Mouse (Mus musculus): ENCODE data around the gene Shld2.

The Shld2 gene

DNA sequence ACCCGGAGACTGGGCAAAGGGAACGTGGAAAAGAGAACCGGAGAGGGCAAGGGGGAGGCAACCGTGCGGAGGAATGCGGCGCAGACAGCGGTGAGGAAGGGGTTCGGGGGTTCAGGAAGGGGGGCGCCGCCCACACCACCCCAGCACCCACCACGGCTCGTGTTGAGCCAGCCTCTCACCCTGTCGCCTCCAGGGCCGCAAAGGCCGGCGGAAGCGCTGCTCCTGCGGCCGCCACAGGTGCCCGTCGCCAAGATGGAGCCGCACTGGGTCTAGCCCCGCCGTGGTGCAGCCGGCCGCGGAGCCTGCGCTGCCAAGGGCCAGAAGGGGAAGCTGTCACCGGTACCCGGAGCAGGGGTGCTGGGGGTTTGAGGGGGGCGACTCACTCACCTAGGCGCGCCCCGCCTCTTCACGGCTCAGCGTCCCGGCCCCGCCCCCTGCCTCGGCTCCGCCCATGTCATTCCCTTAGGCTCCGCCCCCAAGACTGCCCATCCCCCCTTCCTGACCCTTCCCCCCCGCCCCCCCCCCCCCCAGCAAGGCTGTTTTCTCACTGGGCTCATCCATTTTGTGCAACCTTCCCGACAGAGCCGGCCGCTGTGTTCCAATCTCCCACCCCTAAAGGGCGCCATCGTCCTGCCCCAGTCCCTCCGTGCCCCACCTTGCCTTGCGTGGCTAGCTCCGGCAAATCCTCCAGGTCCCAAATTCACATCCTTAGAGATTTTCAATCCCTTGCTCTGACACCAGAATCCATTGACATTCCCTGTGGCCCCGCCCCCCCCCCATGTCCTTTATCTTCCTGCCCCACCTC lies 108.9 kb downstream of the Shld2 start, which contains the start of gene Gprin2:
Gprin2 (minus strand) TSS at position 423 of the 805 bp plus-strand sequence.
- H3K36me3 ChIP-seq (ENCODE audit: insufficient read depth, low read length) = no peaks in the 10 kb centered on the region
- peaks cover 25% of the 10 kb centered on the region for H3K4me1 ChIP-seq (replicated peaks; ENCODE audit: low read depth, low read length)
- TF ChIP-seq CTCF (conservative IDR thresholded peaks at IDR 0.05; ENCODE audit: low read length) (no peak), POU5F1 (IDR thresholded peaks at IDR 0.05; ENCODE audit: borderline replicate concordance, low read length) (no peak), NANOG (IDR thresholded peaks at IDR 0.05; ENCODE audit: borderline replicate concordance, low read length) (no peak)
- no peaks in the 10 kb centered on the region for H3K9me3 ChIP-seq (ENCODE audit: low read length)
- H3K4me3 ChIP-seq (replicated peaks; ENCODE audit: low read length) = peak within 1 kb of the TSS; percentile 91
- peaks cover 77% of the 10 kb centered on the region for H3K27me3 ChIP-seq (ENCODE audit: insufficient read depth, low read length)

DNA sequence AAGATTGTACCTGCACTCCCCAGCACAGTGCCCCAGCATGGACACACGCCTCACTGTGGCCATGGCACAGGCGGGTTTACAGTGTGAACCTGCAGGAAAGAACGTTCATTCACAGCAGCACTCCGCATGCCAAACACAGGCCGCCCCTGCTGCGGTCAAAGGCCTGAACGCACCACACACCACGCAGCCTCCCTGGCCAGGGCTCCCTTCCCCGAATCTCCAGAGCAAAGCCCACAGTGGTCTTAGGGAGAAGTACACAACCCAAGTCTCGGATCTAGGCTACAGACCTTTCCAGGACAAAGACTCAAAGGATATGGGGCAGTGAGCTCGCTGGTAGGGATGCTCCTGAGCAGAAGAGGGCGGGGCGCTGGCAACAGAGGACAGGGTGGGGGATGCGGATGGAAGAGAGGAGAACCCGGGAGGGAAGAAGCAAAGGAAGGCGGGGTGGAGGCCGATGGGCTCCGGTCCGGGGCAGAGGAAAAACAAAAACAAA lies 109.5 kb downstream of the Shld2 start:
- Histone ChIP-seq H3K9me3 (ENCODE audit: low read length) (no peaks in the 10 kb centered on the region), H3K27me3 (ENCODE audit: insufficient read depth, low read length) (peaks cover 77% of the 10 kb centered on the region), H3K4me1 (replicated peaks; ENCODE audit: low read depth, low read length) (peaks cover 29% of the 10 kb centered on the region), H3K36me3 (ENCODE audit: insufficient read depth, low read length) (no peaks in the 10 kb centered on the region), H3K4me3 (replicated peaks; ENCODE audit: low read length) (peak overlapping the region; percentile 91)
- TF ChIP-seq NANOG (IDR thresholded peaks at IDR 0.05; ENCODE audit: borderline replicate concordance, low read length) = no peak
- TF ChIP-seq POU5F1 (IDR thresholded peaks at IDR 0.05; ENCODE audit: borderline replicate concordance, low read length) = no peak
- no peak for TF ChIP-seq CTCF (conservative IDR thresholded peaks at IDR 0.05; ENCODE audit: low read length)

DNA sequence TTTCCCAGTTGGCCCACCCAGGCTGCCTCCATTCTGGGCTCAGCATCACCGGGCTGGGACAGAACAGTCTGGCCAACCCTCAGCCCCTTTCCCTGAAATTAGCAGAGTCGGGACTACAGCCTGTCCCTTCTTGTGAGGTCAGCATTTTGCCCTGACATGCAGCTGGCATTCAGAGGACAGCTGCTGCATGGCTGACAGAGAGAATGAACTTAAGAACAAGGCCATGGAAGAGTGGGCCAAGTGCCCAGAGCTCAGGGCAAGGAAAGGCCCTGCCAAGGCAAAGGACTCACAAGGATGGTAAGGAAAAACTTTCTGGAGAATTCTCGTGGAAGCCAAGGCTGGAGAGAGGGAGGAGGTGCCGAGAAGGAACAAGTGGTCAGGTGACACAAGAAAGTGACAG lies 113.6 kb downstream of the Shld2 start:
- TF ChIP-seq CTCF (conservative IDR thresholded peaks at IDR 0.05; ENCODE audit: low read length) (no peak), NANOG (IDR thresholded peaks at IDR 0.05; ENCODE audit: borderline replicate concordance, low read length) (no peak), POU5F1 (IDR thresholded peaks at IDR 0.05; ENCODE audit: borderline replicate concordance, low read length) (no peak)

DNA sequence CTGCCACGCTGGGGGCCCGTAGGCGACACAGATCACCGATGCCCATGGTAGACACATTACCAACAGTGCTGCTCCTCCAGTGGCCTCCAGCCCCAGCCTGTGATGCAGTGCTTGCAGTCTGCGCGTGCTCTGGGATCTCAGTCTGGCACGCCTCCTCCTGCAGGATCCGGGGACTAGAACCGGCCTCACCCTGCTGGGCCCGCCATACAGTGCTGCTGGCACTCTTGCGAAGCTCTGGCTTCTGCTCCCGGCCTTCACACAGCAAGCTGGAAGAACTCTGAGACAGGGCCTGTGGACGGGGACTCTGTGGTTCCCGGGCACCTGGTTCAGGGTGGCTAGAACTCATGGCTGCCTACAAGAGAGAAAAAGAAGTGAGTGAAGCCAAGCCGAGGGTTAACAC lies 114.8 kb downstream of the Shld2 start:
- Histone ChIP-seq H3K4me3 (replicated peaks; ENCODE audit: low read length) (peak overlapping the region; percentile 32), H3K4me1 (replicated peaks; ENCODE audit: low read depth, low read length) (peaks cover 44% of the 10 kb centered on the region), H3K9me3 (ENCODE audit: low read length) (no peaks in the 10 kb centered on the region), H3K36me3 (ENCODE audit: insufficient read depth, low read length) (no peaks in the 10 kb centered on the region), H3K27me3 (ENCODE audit: insufficient read depth, low read length) (peaks cover 65% of the 10 kb centered on the region)
- TF ChIP-seq CTCF (conservative IDR thresholded peaks at IDR 0.05; ENCODE audit: low read length) (no peak), NANOG (IDR thresholded peaks at IDR 0.05; ENCODE audit: borderline replicate concordance, low read length) (no peak), POU5F1 (IDR thresholded peaks at IDR 0.05; ENCODE audit: borderline replicate concordance, low read length) (no peak)

More for the DNA sequence above, 113.6 kb downstream of the Shld2 start:
- Histone ChIP-seq H3K4me1 (replicated peaks; ENCODE audit: low read depth, low read length) (peaks cover 39% of the 10 kb centered on the region), H3K36me3 (ENCODE audit: insufficient read depth, low read length) (no peaks in the 10 kb centered on the region), H3K27me3 (ENCODE audit: insufficient read depth, low read length) (peaks cover 72% of the 10 kb centered on the region), H3K9me3 (ENCODE audit: low read length) (no peaks in the 10 kb centered on the region), H3K4me3 (replicated peaks; ENCODE audit: low read length) (no peak overlapping the region)

DNA sequence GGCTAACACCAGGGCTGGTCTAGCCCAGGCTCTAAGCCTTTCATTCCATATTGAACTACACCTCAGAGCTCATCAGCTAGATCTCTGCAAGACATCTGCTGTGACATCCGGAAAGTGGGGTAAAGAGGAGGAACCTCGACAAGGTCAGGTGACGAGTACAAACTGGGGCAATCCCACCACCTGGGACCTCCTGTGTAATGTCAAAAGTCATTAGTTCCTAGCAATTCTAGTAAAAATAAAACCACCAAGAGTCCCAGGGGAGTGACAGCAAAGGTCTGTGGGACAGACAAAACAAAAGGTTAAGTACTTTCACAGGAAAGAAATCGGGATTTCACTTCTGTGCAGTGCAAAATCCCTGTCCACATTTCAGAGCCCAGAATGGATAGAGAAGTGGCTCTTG lies 116.4 kb downstream of the Shld2 start:
- no peaks in the 10 kb centered on the region for H3K9me3 ChIP-seq (ENCODE audit: low read length)

DNA sequence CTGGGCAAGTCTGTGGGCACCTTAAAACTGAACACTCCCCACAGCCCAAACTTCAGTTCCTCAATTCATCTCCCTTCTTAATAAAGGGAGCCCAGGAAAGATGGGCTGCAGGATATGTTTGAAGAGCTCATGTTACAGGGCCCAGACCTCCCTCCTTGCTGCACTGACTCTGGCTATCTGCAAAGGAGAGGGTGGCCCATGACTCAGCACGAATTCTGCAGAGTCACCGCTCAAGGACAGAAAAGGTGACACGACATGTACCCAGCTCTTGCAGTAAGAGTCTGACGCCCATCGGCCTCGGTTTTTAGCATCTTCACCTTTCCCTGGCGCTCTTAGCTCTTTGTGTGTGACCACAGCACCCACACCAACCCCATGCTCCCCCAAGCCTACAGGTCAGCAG lies 119.9 kb downstream of the Shld2 start:
- Histone ChIP-seq H3K36me3 (ENCODE audit: insufficient read depth, low read length) (no peaks in the 10 kb centered on the region), H3K4me1 (replicated peaks; ENCODE audit: low read depth, low read length) (peaks cover 52% of the 10 kb centered on the region), H3K4me3 (replicated peaks; ENCODE audit: low read length) (no peak overlapping the region), H3K9me3 (ENCODE audit: low read length) (no peaks in the 10 kb centered on the region), H3K27me3 (ENCODE audit: insufficient read depth, low read length) (peaks cover 27% of the 10 kb centered on the region)
- TF ChIP-seq NANOG (IDR thresholded peaks at IDR 0.05; ENCODE audit: borderline replicate concordance, low read length) (no peak), POU5F1 (IDR thresholded peaks at IDR 0.05; ENCODE audit: borderline replicate concordance, low read length) (no peak), CTCF (conservative IDR thresholded peaks at IDR 0.05; ENCODE audit: low read length) (no peak)

More for the DNA sequence above, 116.4 kb downstream of the Shld2 start:
- Histone ChIP-seq H3K4me1 (replicated peaks; ENCODE audit: low read depth, low read length) (peaks cover 53% of the 10 kb centered on the region), H3K36me3 (ENCODE audit: insufficient read depth, low read length) (no peaks in the 10 kb centered on the region), H3K27me3 (ENCODE audit: insufficient read depth, low read length) (peaks cover 49% of the 10 kb centered on the region), H3K4me3 (replicated peaks; ENCODE audit: low read length) (no peak overlapping the region)
- TF ChIP-seq POU5F1 (IDR thresholded peaks at IDR 0.05; ENCODE audit: borderline replicate concordance, low read length) (no peak), CTCF (conservative IDR thresholded peaks at IDR 0.05; ENCODE audit: low read length) (no peak), NANOG (IDR thresholded peaks at IDR 0.05; ENCODE audit: borderline replicate concordance, low read length) (no peak)

DNA sequence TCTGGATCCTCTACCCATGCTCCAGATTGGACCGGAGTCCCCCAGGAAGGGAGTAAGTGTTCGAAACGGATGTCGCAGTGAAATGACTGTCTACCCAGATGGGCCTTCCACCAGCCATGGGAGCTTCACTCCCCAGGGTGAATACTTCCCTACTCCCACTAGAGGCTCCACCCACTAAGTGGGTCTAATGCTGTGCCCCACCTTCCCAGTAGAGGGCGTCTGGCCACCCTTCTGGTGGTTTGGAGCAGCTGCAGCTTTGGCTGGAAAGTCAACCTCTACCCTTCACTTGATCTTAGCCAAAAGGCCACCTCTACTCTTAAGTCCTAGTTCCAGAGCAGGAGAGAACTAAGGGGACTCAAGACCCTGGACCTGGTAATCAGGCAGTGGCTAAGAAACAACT lies 121.7 kb downstream of the Shld2 start:
- peaks cover 38% of the 10 kb centered on the region for H3K4me1 ChIP-seq (replicated peaks; ENCODE audit: low read depth, low read length)
- no peaks in the 10 kb centered on the region for H3K36me3 ChIP-seq (ENCODE audit: insufficient read depth, low read length)
- H3K4me3 ChIP-seq (replicated peaks; ENCODE audit: low read length) = no peak overlapping the region
- peaks cover 9% of the 10 kb centered on the region for H3K27me3 ChIP-seq (ENCODE audit: insufficient read depth, low read length)
- no peaks in the 10 kb centered on the region for H3K9me3 ChIP-seq (ENCODE audit: low read length)
- TF ChIP-seq POU5F1 (IDR thresholded peaks at IDR 0.05; ENCODE audit: borderline replicate concordance, low read length) (no peak), CTCF (conservative IDR thresholded peaks at IDR 0.05; ENCODE audit: low read length) (peak; percentile 92), NANOG (IDR thresholded peaks at IDR 0.05; ENCODE audit: borderline replicate concordance, low read length) (no peak)
